Mouse (Mus musculus) kidney, adult 2 months (tissue): Measurements from ENCODE around the gene Gm5868. TPM values are rescaled to one million over a fixed set of nuclear protein-coding genes. Genes with fewer than 3 reads are reported as not detected.

Experiments
- DNase-seq: peaks from one replicate; pipeline ENCODE4 v3.0.0; 2021
- H3K27ac ChIP-seq: fragments of 200-500 bp; 2 replicates; pipeline ENCODE4 v1.5.1; 2012; ENCODE audit warnings: low read depth, low read length, control low read depth, inconsistent platforms; ENCODE audit not compliant: insufficient read depth
- H3K27me3 ChIP-seq: fragments of 200-500 bp; replicated peaks from 2 replicates; pipeline ENCODE4 v1.6.1; 2012; ENCODE audit warnings: mild to moderate bottlenecking, moderate library complexity, low read length, inconsistent platforms; ENCODE audit not compliant: control insufficient read depth, insufficient read depth
- H3K36me3 ChIP-seq: fragments of 200-500 bp; 2 replicates; pipeline ENCODE4 v1.6.1; 2012; ENCODE audit warnings: mild to moderate bottlenecking, moderate library complexity, low read length, inconsistent platforms; ENCODE audit not compliant: control insufficient read depth, insufficient read depth
- H3K4me1 ChIP-seq: fragments of 200-500 bp; 2 replicates; pipeline ENCODE4 v1.6.1; 2011; ENCODE audit warnings: low read length; ENCODE audit not compliant: control insufficient read depth, insufficient read depth
- H3K4me3 ChIP-seq: fragments of 200-500 bp; 2 replicates; pipeline ENCODE4 v1.5.1; 2011; ENCODE audit warnings: mild to moderate bottlenecking, low read depth, low read length, control low read depth; ENCODE audit not compliant: insufficient read depth
- CTCF ChIP-seq: fragments of 200-500 bp; conservative IDR thresholded peaks from 2 replicates; pipeline ENCODE4 v1.5.1; 2011; ENCODE audit warnings: low read depth, mild to moderate bottlenecking, control low read depth, low read length, moderate library complexity, mixed read lengths; ENCODE audit not compliant: insufficient read depth, insufficient read length
- POLR2A ChIP-seq: fragments of 200-500 bp; IDR thresholded peaks from one replicate; pipeline ENCODE4 v1.6.1; 2011; ENCODE audit warnings: low read depth, low read length, control low read depth
- WGBS: fragments of 180-500 bp; shearing (Covaris S2); methylation state at CpG from one replicate; pipeline ENCODE4 v1.1.7; 2018; 5-methylcytosine and 5-hydroxymethylcytosine counted together
- polyA plus RNA-seq: library from polyadenylated mRNA; depleted of rRNA; stranded (reverse); fragments of >200 nt; gene quantifications from 2 replicates; pipeline ENCODE4 v1.2.3, GENCODE M21; 2012; rRNA removed

Gene Gm5868
- 0.13 and 0.33 TPM in 2 replicates for polyA plus RNA-seq

DNA sequence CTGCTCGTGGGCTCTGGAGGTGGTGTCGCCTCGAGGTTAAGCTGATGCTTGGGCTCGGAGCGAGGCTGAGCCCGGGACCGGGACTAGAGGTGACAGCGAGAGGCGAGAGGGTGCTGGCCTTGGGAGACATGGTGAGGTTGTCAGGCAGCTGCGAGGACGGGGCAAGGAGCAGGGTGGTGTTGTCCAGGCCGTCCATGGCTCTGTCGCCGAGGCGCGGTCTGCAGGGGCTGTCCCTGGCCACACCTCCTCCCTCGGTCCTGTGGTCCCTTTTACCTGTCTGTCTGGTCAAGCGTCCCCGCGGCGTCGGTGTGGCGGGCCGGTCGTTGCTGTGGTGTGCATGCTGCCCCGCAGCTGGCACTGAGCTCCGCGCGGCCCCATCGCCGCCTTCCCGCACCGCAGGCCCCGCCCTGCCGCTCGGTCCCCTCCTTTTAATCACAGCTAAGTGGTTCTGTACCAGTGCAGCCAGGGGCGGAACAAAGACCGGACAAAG is at the start of gene Gm5868:
TSS of gene Gm5868 (minus strand) at position 360 of the 490 bp plus-strand sequence.
- no peaks in the 10 kb centered on the region for H3K36me3 ChIP-seq
- H3K27ac ChIP-seq, result no peak within 1 kb of the TSS
- no peak for TF ChIP-seq POLR2A
- no peak for TF ChIP-seq CTCF
- H3K4me3 ChIP-seq, result peak within 1 kb of the TSS; percentile 10
- 3% methylated on average over 38 of the region's 38 CpGs for WGBS
- no peak for DNase-seq
- no peaks in the 10 kb centered on the region for H3K27me3 ChIP-seq
- no peaks in the 10 kb centered on the region for H3K4me1 ChIP-seq

- Histone ChIP-seq H3K27me3 (no peaks in the 10 kb centered on the region), H3K36me3 (no peaks in the 10 kb centered on the region), H3K27ac (no peak overlapping the region), H3K4me1 (no peaks in the 10 kb centered on the region), H3K4me3 (no peak overlapping the region)
- 57% methylated on average over 3 of the region's 3 CpGs for WGBS
- TF ChIP-seq CTCF (no peak), POLR2A (no peak)
- DNase-seq, result no peak
These were observed 49.2 kb upstream of the Gm5868 start for GRCm38 (mm10) chr5:72636576-72636975.

DNA sequence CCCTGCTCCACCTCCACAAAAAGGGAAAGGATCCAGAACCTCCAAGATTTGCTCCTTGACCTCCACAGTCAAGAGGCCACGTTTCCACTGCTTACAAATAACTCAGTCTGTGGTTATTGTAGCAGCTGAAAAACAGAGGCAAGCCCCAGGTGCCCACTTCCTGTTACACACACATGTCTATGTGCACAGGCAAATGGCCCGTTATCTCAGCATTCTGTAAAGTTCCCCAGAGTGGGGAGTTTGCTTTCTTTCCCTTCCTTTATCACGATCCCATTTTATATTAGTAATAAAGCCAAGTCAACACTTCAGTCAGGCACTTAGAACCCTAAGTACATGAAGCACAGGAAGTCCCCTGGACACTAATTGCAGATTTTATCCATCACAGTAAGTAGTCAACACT is 48.8 kb upstream of the Gm5868 start:
- Histone ChIP-seq H3K27me3 (no peaks in the 10 kb centered on the region), H3K4me1 (no peaks in the 10 kb centered on the region), H3K27ac (no peak overlapping the region), H3K4me3 (no peak overlapping the region), H3K36me3 (no peaks in the 10 kb centered on the region)
- TF ChIP-seq CTCF, result no peak
- no peak for TF ChIP-seq POLR2A
- no peak for DNase-seq
- 58% methylated on average over 3 of the region's 3 CpGs for WGBS

DNA sequence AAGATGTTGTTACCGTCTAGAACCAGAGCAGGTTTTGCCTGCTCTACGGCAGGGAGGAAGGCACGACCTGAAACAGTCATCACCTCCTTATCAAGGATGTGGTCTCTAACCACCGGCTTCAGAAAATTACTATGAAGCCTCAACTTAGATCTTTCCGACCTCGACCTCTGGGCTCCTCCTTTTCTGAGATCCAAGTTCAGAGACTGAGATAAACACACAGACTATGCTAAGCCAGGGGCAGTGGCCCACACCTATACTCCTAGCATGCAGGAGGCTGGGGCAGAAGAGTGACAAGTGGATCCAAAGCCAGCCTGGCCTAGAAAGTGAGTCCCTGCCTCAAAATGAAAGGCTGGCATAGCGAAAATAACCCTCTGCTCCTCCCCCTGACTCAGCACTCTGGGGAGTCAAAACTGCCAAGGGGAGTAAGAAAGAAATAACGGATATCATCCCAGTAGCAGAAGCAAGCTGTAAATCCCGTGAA is 47.5 kb upstream of the Gm5868 start:
- Histone ChIP-seq H3K27ac (no peak overlapping the region), H3K27me3 (no peaks in the 10 kb centered on the region), H3K36me3 (no peaks in the 10 kb centered on the region), H3K4me3 (no peak overlapping the region), H3K4me1 (no peaks in the 10 kb centered on the region)
- WGBS, result 85% methylated on average over 9 of the region's 9 CpGs
- no peak for DNase-seq
- TF ChIP-seq POLR2A (no peak), CTCF (no peak)

- DNase-seq, result no peak
- Histone ChIP-seq H3K4me3 (no peak overlapping the region), H3K27me3 (no peaks in the 10 kb centered on the region), H3K27ac (no peak overlapping the region), H3K36me3 (no peaks in the 10 kb centered on the region), H3K4me1 (no peaks in the 10 kb centered on the region)
- 91% methylated on average over 6 of the region's 6 CpGs for WGBS
- no peak for TF ChIP-seq POLR2A
- no peak for TF ChIP-seq CTCF
These were observed 42.7 kb upstream of the Gm5868 start for GRCm38 (mm10) chr5:72630026-72630425.

DNA sequence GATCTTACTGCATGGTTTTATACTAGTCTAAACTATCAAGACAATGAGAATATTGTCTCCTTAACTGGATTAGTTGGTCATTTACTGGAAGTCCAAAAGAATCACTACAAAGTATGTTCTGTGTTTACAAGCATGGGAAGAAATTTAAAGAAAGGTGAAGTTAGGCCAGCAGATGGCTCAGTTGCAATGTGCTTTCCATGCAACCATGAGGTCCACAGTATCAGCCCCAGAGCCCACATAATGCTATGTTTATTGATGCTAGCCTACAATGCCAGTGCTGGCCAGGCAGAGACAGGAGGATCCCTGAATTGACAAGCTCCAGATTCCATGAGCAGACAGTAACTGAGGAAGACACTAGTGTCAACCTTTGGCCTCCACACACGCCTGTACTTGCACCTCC is 33.7 kb upstream of the Gm5868 start:
- Histone ChIP-seq H3K27ac (no peak overlapping the region), H3K36me3 (no peaks in the 10 kb centered on the region), H3K27me3 (no peaks in the 10 kb centered on the region), H3K4me1 (no peaks in the 10 kb centered on the region), H3K4me3 (no peak overlapping the region)
- 94% methylated on average over 1 of the region's 1 CpGs for WGBS
- no peak for DNase-seq
- TF ChIP-seq CTCF (0 out of 2 replicates have a peak, but pooled peaks have one; percentile 14), POLR2A (no peak)

GRCm38 (mm10) chr5:72617413-72617812 is 30.1 kb upstream of the Gm5868 start:
- no peak overlapping the region for H3K4me3 ChIP-seq
- DNase-seq, result no peak
- TF ChIP-seq CTCF, result no peak
- no peak for TF ChIP-seq POLR2A
- no peak overlapping the region for H3K27ac ChIP-seq
- H3K4me1 ChIP-seq, result no peaks in the 10 kb centered on the region
- 87% methylated on average over 4 of the region's 4 CpGs for WGBS
- H3K36me3 ChIP-seq, result no peaks in the 10 kb centered on the region
- no peaks in the 10 kb centered on the region for H3K27me3 ChIP-seq

- H3K4me3 ChIP-seq, result no peak overlapping the region
- no peaks in the 10 kb centered on the region for H3K4me1 ChIP-seq
- DNase-seq, result no peak
- H3K27ac ChIP-seq, result no peak overlapping the region
- WGBS, result 77% methylated on average over 4 of the region's 4 CpGs
- H3K36me3 ChIP-seq, result no peaks in the 10 kb centered on the region
- H3K27me3 ChIP-seq, result no peaks in the 10 kb centered on the region; the same call in 1 of the 2 replicates
- TF ChIP-seq CTCF (no peak), POLR2A (no peak)
These were observed 15.8 kb upstream of the Gm5868 start for GRCm38 (mm10) chr5:72603138-72603537.
